Mouse (Mus musculus) activated CD4-positive, CD25-positive, alpha-beta regulatory T cell, adult 4 months (primary cell): Measurements from ENCODE around the gene Rxfp4. TPM values are rescaled to one million over a fixed set of nuclear protein-coding genes. Genes with fewer than 3 reads are reported as not detected.
A peak's percentile ranks its signal among the peaks of the same experiment; 100 is the strongest.

Experiments
- ATAC-seq: one replicate; pipeline ENCODE4 v1.8.0; 2017
- polyA plus RNA-seq, 2 experiments: library from polyadenylated mRNA; unstranded; fragments of 100-300 nt; shearing (Covaris generic); gene quantifications; one replicate each; pipeline ENCODE4 v1.2.1; 2017

Rxfp4 gene
- polyA plus RNA-seq, 2 experiments from 2014 or later = not detected

DNA sequence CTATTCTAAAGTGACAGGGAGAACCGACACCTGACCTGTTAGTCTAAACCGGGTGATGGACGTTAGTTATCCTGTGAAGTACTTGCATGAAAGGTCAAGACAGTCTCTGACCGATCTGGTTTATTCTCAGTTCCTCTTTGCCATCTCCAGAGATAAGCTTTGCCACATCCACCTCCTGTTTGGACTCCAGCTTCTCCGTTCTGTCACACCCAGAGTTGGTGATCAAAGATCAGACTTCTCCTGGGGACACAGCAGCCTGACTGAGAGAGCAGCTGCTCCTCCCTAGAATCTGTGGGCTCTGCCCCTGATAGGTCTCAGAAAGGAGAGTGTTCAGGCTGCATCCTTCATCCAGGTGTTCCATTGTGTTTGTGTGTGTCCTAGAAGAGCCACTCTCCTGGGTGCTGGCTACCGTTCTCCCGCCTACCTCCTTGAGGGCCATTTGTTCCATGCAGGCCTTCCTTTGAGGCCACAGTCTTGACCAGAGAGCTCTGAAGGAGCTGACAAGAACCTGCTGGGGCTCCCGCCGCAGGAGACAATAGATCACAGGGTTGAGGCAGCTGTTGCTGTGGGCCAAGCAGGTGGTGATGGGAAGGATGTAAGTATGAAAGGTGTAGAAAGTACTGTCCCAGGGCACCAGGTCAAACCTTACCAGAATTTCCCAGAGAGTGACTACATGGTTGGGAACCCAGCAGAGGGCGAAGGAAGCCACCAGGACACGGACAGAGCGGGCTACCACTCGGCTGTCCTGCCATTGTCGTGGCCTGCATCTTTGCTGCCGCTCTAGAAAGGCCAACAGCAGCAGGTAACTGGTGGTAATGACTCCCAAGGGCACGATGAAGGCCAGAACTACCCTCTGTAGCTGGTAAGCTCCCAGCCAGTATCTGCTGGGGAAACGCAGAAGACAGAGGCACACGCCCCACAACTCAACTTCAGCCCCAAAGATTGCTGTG lies 998 bp downstream of the Rxfp4 start:
- ATAC-seq = no peak

- ATAC-seq = no peak
Observed at GRCm38 (mm10) chr3:88650713-88651504, 2.0 kb downstream of the Rxfp4 start.

GRCm38 (mm10) chr3:88649967-88650366 lies 3.0 kb downstream of the Rxfp4 start:
- ATAC-seq = no peak

DNA sequence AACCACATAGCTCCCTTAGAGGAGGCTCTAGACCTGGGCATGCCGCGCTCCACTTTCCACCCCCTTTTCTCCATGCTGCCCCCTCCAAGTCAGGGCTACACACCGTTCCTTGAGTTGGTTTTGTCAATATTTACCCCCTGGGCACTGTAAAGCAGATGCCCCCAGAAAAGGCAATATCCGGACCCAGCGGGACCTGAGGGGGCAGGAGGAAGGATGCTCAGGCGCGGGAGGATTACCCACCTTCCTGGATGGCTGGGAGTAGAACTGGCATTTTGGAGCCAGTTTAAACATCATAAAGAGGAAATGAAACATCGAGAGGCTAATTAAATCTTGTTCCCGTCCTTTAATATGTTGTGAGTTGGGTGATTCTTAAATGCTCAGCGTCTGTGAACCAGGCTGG lies 3.8 kb downstream of the Rxfp4 start:
- no peak for ATAC-seq

DNA sequence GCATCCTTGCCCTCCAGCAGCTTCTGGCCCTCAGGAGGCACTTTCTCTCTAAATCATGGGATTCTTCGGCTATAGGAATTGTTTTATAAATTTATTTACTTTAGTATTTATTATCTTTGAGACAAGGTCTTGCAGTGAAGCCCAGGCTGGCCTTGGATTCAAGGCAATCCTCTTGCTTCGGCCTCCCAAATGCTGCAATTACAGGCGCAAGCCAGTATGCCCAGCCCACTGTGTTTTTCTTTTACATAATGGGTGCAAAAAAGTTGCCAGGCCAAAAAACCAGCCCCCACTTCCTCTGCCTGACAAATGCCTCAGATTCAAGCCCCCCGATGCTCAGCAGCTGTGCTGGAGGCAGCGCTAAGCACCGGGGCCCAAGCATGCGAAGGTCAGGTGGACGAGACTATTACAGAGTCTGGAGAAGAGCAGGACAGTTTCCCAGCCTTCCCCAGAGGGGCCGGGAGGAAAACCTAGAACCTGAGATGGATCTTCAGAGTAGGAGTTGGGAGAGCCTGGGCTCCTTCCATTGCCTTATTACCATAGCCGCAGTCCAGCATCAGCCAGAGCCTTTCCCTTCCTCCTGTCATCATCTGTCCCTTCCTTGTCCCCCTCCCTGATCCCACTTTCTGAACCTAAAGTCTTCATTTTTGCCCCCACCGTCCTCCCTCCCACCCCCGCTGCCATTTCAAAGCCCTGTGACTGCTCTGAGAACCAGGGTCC lies 4.3 kb downstream of the Rxfp4 start:
- ATAC-seq = no peak

GRCm38 (mm10) chr3:88647779-88648413 lies 5.0 kb downstream of the Rxfp4 start:
- no peak for ATAC-seq

- no peak for ATAC-seq
Observed at GRCm38 (mm10) chr3:88647076-88647475, 5.9 kb downstream of the Rxfp4 start.

DNA sequence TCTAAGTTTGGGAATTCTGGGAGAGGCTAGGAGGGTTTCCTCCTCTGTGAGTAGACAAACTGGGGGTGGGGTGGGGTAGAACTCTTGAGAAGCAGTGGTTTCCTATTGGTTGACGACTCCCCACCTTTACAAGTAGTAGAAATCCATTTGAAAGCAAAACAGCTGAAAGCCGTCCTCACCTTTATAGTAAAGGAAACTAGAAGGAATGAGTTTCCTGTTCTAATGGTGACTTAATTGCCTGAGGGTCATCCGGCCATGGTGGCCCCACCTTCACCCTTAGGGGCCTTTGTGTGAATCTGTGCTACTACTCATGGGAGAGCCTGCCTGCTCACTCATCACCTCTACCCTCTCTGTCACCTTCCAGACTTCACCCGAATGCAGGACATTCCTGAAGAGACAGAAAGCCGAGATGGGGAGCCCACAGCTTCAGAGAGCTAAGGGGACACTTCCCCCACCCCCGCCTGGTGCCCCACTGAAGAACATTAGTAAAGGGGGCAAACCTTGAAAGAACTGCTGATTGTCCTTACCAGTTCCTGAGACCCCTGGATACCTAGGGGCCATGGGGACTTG lies 6.4 kb downstream of the Rxfp4 start:
- ATAC-seq = no peak

- no peak for ATAC-seq
Observed at GRCm38 (mm10) chr3:88645937-88646336, 7.0 kb downstream of the Rxfp4 start.

DNA sequence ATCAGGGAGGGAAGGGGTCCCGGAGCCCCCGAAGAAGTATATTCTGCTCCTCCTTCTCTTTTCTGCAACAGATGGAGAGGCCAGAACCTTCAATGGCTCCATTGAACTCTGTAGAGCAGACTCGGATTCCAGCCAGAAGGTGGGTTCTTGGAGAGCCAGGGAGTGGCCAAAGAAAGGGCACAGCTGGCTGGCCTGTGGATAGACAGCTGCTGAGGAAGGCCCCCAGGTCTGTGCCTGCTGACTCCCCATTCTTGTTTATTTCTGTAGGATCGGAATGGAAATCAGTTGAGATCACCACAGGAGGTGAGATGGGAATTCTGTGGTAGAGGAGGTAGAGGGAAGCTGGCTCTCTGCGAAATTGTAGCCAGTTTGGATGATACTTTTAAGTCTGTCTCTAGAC lies 9.9 kb downstream of the Rxfp4 start:
- ATAC-seq = no peak

DNA sequence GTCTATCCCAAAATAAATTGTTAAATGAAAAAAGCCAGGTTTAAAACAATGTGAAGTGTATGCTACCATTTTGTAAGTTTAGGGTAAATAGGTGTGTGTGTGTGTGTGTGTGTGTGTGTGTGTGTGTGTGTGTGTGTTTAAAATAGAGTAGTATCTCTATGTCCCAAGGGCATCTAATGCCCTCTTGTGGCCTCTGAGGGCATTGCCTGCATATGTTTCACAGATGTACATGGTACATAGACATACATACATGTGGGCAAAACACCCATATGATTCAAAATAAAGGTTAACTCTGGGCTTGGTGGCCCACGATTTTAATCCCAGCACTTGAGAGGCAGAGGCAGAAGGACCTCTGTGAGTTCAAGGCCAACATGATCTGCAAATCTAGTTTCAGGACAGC lies 12.3 kb downstream of the Rxfp4 start:
- ATAC-seq = peak; percentile 49

DNA sequence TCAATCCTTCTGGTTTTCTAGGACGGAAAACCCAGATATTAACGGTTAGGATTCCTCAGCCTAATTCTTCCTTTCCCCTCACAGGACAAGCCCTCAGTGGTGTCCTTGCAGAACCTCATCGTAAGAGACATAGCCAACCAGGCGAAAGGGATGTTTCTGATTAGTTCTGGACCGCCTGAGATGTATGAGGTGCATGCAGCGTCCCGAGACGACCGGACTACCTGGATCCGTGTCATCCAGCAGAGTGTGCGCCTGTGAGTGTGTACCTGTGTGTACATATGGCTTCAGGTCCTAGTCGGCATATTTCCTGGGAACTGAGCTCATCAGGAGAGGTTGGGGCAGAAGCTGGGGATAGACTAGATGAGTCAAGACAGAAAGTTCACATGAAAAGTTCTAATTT lies 13.7 kb downstream of the Rxfp4 start:
- no peak for ATAC-seq

- ATAC-seq = no peak
Observed at GRCm38 (mm10) chr3:88637134-88637533, 15.8 kb downstream of the Rxfp4 start.

- no peak for ATAC-seq
Observed at GRCm38 (mm10) chr3:88636555-88636986, 16.4 kb downstream of the Rxfp4 start.

- no peak for ATAC-seq
Observed at GRCm38 (mm10) chr3:88635506-88636275, 17.3 kb downstream of the Rxfp4 start.

DNA sequence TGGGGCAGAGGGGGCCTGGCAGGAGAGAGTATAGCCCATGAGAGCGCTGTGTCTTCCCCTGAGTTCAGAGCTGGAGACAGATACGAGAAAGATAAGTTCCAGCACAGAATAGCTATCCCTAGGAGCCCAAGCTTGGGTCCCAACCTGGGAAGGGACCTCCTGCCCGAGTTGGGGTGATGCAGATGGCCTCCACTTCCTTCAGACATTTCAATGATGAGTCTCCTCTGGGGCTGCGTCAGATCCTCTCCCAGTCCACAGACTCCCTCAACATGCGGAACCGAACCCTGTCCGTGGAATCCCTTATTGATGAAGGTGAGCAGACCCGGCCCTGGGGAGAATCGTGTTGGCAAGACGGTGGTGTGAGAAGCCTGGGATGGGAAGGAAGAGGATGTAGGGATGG lies 19.9 kb downstream of the Rxfp4 start:
- ATAC-seq = no peak

- no peak for ATAC-seq
Observed at GRCm38 (mm10) chr3:88631921-88632587, 20.9 kb downstream of the Rxfp4 start.

DNA sequence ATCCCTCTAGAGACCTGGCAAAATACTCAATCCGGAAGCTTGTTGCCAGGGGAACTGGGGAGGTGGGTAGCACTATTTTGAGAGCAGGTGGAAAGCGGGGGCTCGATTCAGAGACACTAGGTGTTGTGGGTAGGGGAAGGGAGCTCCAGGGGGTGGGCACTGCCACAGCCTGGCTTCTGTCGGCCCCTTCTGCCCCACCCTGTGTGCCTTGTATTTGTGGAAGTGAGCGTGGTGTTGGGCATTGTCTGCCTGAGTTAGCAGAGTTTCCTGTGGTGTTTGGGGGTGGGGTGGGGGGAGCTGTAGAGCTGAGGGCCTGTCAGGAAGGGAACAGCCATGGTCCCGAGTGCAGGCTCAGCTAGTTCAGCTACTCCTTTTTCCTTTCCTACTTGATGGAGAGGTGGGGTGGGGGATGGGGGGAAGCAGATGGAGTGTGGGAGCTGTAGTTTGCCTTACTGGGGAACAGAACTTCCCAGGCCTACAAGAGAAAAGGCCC lies 22.0 kb downstream of the Rxfp4 start:
- no peak for ATAC-seq

GRCm38 (mm10) chr3:88630018-88630417 lies 22.9 kb downstream of the Rxfp4 start:
- ATAC-seq = no peak

DNA sequence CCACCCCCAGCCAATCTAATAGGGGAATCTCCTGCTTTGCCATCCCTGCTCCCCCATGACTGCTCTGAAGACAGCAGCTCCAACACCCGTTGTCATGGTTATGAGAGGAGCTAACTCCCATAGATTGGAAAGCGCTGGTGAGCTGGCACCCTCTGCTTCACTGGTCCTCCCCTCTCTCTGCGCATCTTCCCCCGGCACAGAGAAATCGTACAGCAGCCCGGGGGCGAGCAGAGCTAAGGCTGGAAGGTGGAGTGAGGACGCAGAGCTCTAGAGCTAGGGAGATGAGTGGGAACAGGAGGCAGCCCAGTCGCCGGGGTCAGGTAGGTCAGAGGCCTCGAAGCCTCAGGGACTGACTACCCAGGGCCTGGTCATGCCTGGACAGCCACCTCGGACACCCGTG lies 23.7 kb downstream of the Rxfp4 start:
- no peak for ATAC-seq

DNA sequence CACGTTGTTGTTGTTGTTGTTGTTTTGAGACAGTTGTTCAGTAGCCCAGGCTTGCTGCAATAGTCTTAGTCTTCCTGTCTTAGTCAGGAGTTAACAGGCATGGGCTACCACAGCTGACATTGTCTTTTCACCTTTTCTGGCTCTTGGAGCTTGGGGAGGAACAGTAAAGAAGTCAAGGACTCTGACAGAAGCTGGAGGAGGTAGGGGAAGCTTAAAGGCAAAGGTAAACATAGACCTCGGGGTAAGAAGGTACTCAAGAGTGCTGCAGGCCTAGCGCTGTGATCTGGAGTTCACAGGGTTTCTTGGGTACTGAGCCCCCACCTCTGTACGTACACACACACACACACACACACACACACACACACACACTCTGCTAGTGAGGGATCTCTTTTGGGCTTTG lies 24.2 kb downstream of the Rxfp4 start:
- ATAC-seq = no peak
